Comparison of ENCODE assay signal across 8 mouse cellular contexts in genomic region chr9:51985493-51986099, GRCm38 (mm10). TPM values are rescaled to one million over a fixed set of nuclear protein-coding genes. Genes with fewer than 3 reads are reported as not detected.
A peak's percentile ranks its signal among the peaks of the same experiment; 100 is the strongest.
DNase-seq lines count a peak whose midpoint lies in the region.

No protein-coding gene starts in this region.

- peak; percentile 21 for DNase-seq in heart, postnatal 4 days
- no peak for DNase-seq in heart, adult 8-10 months (ENCODE audit: low spot score)
- DNase-seq in adrenal gland, postnatal 36 days, result peak; percentile 31 to 51
- DNase-seq in frontal cortex, postnatal 14 days (ENCODE audit: low spot score in 2 of 2), result peak; percentile 60 to 63
- peak; percentile 73 to 92 for DNase-seq in left cerebral cortex, postnatal 25 days (ENCODE audit: low spot score in 2 of 2)
- DNase-seq in neural tube, embryonic 10.5 days (ENCODE audit: extremely low spot score, low spot score), result no peak
- no peak for DNase-seq in cerebellum, adult 9-10 months
- no peak for DNase-seq in embryo, embryonic 11 days

- intact Hi-C loops in left cerebral cortex, postnatal 25 days (cut with DNase I), result no loop called here

RNA-seq across cellular contexts. Expression of gene Fdx1, which starts 22.2 kb away (rescaled TPM):
- total RNA-seq in heart, postnatal 4 days (2021), result 10 to 100 TPM; 76.0 to 80.9 TPM
- 10 to 100 TPM; 80.8 to 96.5 (median 88.2) TPM for total RNA-seq in heart, adult 8-10 months (2022)
- 1,000 to 10,000 TPM; 2,132 to 4,124 TPM for total RNA-seq in adrenal gland, postnatal 36 days (2021)
- total RNA-seq in left cerebral cortex, postnatal 25 days (2021), result 10 to 100 TPM; 18.3 to 19.4 TPM

Comparison
In these comparisons a context has a peak if more than half of its experiments do, and no peak if none do; other contexts are left out.
1. DNase-seq: peak in heart, postnatal 4 days (single experiment), adrenal gland, postnatal 36 days (2 of 2), frontal cortex, postnatal 14 days (2 of 2) and left cerebral cortex, postnatal 25 days (2 of 2); none in heart, adult 8-10 months (single experiment), neural tube, embryonic 10.5 days (single experiment), cerebellum, adult 9-10 months (single experiment) and embryo, embryonic 11 days (single experiment).
2. RNA of gene Fdx1, which starts 22.2 kb away (total RNA-seq): 2,132 to 4,124 TPM in adrenal gland, postnatal 36 days; 80.8 to 96.5 TPM in heart, adult 8-10 months, 76.0 to 80.9 TPM in heart, postnatal 4 days and 18.3 to 19.4 TPM in left cerebral cortex, postnatal 25 days; every median in the first group is over 10 times any median in the second.